Mouse (Mus musculus): Measurements from ENCODE around the gene Tiam2.

Tiam2 gene

DNA sequence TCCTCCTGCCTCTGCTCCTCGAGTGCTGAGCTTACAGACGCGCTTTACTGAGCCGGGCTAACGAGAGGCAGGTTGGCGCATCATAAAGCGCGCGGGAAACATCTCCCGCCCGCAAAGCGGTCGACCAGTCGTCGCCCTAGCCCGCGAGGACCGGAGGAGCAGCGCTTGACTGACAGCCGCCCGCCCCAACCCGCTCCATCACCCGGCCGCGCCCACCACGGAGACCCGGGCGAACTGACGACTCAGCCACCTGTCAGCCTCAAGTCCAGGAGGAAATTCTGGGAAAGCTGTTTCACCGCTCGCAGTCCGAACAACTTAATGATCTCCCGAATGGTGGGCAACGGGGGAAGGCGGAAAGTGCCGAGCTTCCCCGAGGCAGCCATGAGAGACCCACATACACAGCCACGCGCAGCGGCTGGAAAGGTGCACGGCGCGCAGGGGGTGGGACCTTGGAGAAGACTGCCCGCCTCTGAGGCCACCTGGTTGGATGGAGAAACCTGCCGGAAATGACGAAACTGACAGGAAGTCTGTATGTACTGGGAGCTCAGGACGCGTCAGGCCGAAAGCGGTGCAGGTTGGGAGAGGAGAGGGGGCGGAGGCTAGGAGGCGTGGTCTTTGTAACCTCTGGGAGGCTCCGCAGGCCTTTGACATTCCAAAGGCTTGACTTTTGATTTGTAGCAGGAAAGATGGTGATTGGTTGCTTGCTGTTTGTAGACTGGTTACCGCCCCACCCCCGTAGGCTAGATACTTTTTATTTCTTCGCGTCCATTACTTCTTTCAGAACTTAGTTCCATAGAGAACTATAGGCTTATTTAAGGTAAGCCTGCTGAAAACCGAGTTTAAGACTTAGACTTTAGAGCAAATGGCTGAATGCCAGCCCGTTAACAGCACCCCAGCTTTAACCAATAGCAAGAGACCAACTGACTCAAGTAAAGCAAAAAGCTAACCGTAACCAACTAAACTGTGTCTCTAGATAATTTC, 231.2 kb downstream of the Tiam2 start, which contains the start of gene Tfb1m:
Gene Tfb1m, minus strand, starts transcription at position 451 of the 981 bp plus-strand sequence.
- in situ Hi-C loops (cut with MboI, MseI), result loop anchor here (25.0 kb wide), 1 partner anchor 1455 kb away; no protein-coding TSS in a partner anchor

GRCm38 (mm10) chr17:3558356-3558870, 232.0 kb downstream of the Tiam2 start:
- in situ Hi-C loops (cut with MboI, MseI), result loop anchor here (25.0 kb wide), 1 partner anchor 1454 kb away; no protein-coding TSS in a partner anchor

DNA sequence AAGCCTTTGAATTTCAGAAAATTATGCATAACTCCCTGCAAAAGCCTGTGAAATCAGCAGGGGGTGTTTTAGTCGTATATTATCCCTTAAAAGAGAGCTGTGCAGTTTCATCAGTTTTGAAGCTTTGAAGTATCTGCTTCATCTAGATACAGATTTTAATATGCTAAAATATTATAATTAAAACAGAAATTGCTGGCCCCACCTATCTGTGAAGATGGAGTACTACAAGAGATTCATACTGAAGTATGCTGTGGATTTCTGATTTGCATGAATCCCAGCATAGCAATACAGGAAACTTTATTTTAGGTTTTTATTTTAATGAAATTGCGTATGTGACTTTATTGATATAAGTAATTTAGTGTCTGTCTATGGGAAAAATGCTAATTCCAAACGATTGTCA, 234.2 kb downstream of the Tiam2 start:
- in situ Hi-C loops (cut with MboI, MseI), result loop anchor here (25.0 kb wide), 1 partner anchor 1452 kb away; no protein-coding TSS in a partner anchor

DNA sequence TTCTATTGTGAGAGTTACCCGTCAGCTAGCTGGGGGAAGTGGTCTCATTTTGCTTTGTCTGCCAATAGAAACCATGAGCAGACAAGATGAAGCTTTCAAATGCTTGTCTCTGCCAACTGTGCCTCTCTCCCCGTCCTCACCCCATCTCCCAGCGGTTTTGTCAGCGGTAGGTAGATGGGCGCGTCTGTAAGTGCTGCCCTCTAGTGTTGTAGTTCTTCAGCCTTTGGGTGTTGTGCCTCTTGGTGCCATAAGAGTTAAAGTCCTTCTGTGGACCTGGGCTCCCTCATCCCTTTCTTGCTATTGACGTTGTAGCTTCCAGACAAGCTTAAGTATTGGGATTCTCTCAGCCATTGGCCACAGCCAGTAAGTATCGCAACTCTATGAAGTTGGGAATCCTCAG, 236.0 kb downstream of the Tiam2 start:
- in situ Hi-C loops (cut with MboI, MseI), result loop anchor here (25.0 kb wide), 1 partner anchor 1450 kb away; no protein-coding TSS in a partner anchor

DNA sequence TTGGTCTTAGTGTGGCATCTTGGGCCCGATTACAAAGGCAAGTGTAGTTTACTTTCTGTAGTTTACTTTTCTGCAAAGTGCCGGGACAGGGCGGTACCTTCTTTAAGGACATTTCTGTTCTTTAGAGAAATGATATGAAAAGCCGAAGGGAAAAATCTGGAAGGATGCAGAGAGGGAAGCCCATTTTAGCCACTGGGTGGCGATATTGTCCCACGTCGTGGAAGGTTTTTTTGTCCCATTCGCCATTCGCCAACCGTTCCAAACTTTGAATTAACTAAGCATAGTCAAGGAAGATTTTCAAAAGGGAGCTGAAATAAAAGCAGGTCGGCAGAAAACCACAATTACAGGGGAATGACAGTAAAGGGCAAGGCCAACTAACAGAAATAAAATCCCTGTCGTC, 244.5 kb downstream of the Tiam2 start:
- in situ Hi-C loops (cut with MboI, MseI), result loop anchor here (25.0 kb wide), 1 partner anchor 1441 kb away; no protein-coding TSS in a partner anchor
